Mouse (Mus musculus) limb, embryonic 15.5 days (tissue): ENCODE results near the gene Inhbe. TPM values are rescaled to one million over a fixed set of nuclear protein-coding genes. Genes with fewer than 3 reads are reported as not detected.
A peak's percentile ranks its signal among the peaks of the same experiment; 100 is the strongest.

Source experiments
- ATAC-seq: fragments of 200-750 bp; cut with Nextera tagmentation; 2 replicates; pipeline ENCODE4 v1.8.0; 2017; ENCODE audit warnings: low read depth, moderate TSS enrichment; ENCODE audit not compliant: insufficient number of reproducible peaks, low FRiP score, low TSS enrichment
- H3K27ac ChIP-seq: fragments of 300-500 bp; sonication (generic); 2 replicates; pipeline ENCODE4 v1.5.1; 2015; ENCODE audit warnings: moderate library complexity, mild to moderate bottlenecking, inconsistent platforms
- H3K27me3 ChIP-seq: fragments of 300-500 bp; sonication (generic); 2 replicates; pipeline ENCODE4 v1.6.1; 2015; ENCODE audit warnings: inconsistent platforms
- H3K36me3 ChIP-seq: fragments of 300-500 bp; sonication (generic); 2 replicates; pipeline ENCODE4 v1.6.1; 2015; ENCODE audit warnings: inconsistent platforms
- H3K4me1 ChIP-seq: fragments of 300-500 bp; sonication (generic); 2 replicates; pipeline ENCODE4 v1.6.1; 2015; ENCODE audit warnings: inconsistent platforms
- H3K4me2 ChIP-seq: fragments of 300-500 bp; sonication (generic); 2 replicates; pipeline ENCODE4 v1.6.1; 2015; ENCODE audit warnings: mild to moderate bottlenecking, inconsistent platforms
- H3K4me3 ChIP-seq: fragments of 300-500 bp; sonication (generic); 2 replicates; pipeline ENCODE4 v1.5.1; 2015; ENCODE audit warnings: mild to moderate bottlenecking, inconsistent platforms
- H3K9ac ChIP-seq: fragments of 300-500 bp; sonication (generic); 2 replicates; pipeline ENCODE4 v1.6.1; 2015; ENCODE audit warnings: inconsistent platforms
- H3K9me3 ChIP-seq: fragments of 300-500 bp; sonication (generic); 2 replicates; pipeline ENCODE4 v1.6.1; 2016; ENCODE audit warnings: inconsistent platforms
- WGBS: fragments of 180-500 bp; shearing (Covaris S2); methylation state at CpG from one replicate; pipeline ENCODE4 v1.1.7; 2015; 5-methylcytosine and 5-hydroxymethylcytosine counted together
- polyA plus RNA-seq: library from polyadenylated mRNA; unstranded; fragments of >200 nt; fragmentation: Nextera tagmentation; extraction: Ambion mirVana; gene quantifications from 2 replicates; pipeline ENCODE4 v1.2.1, GENCODE M21; 2015

Gene Inhbe
- polyA plus RNA-seq, 1 experiment from 2014 or later: 0.03 TPM

DNA sequence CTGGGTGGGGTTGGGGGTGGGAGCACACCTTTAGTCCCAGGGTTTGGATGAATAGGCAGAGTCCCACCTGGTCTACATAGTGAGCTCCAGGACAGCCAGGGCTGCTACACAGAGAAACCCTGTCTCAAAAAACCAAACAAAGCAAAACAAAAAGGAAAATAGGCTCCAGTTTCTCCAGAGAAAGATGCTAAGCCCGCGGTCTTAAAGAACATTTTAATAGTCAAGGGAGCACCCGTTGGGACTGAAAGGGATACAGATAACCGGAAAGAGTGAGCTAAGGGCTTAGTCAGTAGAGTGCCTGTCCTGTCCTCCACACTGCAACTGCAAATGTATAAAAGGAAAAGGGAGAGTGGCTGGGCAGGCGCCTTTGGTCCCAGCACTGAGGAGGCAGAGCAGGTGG is 12.9 kb upstream of the Inhbe start:
- no peak overlapping the region for H3K27ac ChIP-seq
- no peaks in the 10 kb centered on the region for H3K4me1 ChIP-seq
- H3K9ac ChIP-seq: no peak overlapping the region
- no peaks in the 10 kb centered on the region for H3K36me3 ChIP-seq
- no peak overlapping the region for H3K4me2 ChIP-seq
- no peak for ATAC-seq
- H3K4me3 ChIP-seq: no peak overlapping the region
- no peaks in the 10 kb centered on the region for H3K9me3 ChIP-seq
- H3K27me3 ChIP-seq: no peaks in the 10 kb centered on the region
- 80% methylated on average over 5 of the region's 5 CpGs for WGBS

DNA sequence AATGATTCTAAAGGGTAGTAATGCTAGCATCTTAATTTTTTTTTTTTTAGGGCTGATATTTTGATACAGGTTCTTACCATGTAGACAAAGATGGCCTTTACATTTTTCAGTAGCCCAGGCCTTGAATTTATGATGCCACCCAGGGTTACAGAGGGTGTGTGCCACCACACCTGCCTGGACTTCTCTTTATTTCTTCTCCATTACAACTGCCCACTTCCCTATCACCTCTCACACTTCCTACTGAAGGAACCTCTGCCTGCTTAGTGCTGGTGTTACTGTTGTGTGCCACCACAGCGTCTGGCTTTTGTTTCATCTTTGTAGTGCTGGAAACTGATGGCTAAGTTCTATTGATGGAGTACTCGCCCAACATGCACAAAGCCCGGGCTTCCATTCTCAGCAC is 6.5 kb upstream of the Inhbe start:
- H3K4me3 ChIP-seq: no peak overlapping the region
- no peak overlapping the region for H3K4me2 ChIP-seq
- no peaks in the 10 kb centered on the region for H3K36me3 ChIP-seq
- no peaks in the 10 kb centered on the region for H3K27me3 ChIP-seq
- no peak overlapping the region for H3K9ac ChIP-seq
- no peaks in the 10 kb centered on the region for H3K9me3 ChIP-seq
- ATAC-seq: no peak
- WGBS: 76% methylated on average over 3 of the region's 3 CpGs
- H3K27ac ChIP-seq: no peak overlapping the region
- H3K4me1 ChIP-seq: no peaks in the 10 kb centered on the region

DNA sequence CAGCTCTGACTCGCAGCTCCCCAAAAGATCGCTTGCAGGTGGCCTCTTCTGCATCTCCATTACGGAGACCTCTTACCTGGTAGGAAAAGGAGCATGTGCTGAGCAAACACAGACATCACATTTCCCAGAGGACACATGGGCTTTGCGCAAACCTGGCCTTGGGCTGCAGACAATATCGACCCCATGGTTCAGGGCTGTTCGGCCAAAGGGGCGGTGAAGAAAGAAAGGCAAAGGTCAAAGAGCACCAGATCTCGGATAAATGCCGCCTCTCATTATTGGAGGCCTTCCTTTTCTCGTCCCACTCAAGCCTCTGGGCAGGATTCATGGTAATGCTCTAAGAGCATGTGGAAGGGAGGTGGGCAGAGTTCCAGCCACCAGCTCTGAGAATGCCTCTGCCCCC is 1.1 kb upstream of the Inhbe start:
- H3K4me3 ChIP-seq: no peak overlapping the region
- peaks cover 7% of the 10 kb centered on the region for H3K4me1 ChIP-seq
- H3K27me3 ChIP-seq: no peaks in the 10 kb centered on the region
- no peak overlapping the region for H3K9ac ChIP-seq
- H3K27ac ChIP-seq: no peak overlapping the region
- H3K9me3 ChIP-seq: no peaks in the 10 kb centered on the region
- no peaks in the 10 kb centered on the region for H3K36me3 ChIP-seq
- ATAC-seq: no peak
- H3K4me2 ChIP-seq: no peak overlapping the region
- 74% methylated on average over 10 of the region's 10 CpGs for WGBS

DNA sequence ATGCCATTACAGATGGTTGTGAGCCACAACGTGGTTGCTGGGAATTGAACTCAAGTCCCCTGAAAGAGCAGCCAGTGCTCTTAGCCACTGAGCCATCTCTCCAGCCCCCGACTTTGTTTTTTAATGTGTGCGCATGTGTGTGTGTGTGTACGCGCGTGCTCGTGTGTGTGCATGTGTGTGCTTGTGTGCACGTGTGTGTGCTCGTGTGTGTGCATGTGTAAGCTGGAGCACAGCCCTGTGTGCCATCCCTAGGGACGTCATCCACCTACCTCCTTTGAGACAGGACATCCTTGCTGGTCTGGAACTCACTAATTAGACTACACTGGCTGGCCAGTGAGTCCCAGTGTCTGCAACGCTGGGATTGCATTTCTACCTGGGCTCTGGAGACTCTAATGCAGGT is 1.4 kb downstream of the Inhbe start:
- H3K4me3 ChIP-seq: no peak overlapping the region
- no peak overlapping the region for H3K4me2 ChIP-seq
- WGBS: 89% methylated on average over 11 of the region's 11 CpGs
- H3K36me3 ChIP-seq: no peaks in the 10 kb centered on the region
- no peaks in the 10 kb centered on the region for H3K27me3 ChIP-seq
- ATAC-seq: no peak
- H3K9me3 ChIP-seq: no peaks in the 10 kb centered on the region
- peaks cover 7% of the 10 kb centered on the region for H3K4me1 ChIP-seq
- H3K27ac ChIP-seq: no peak overlapping the region
- H3K9ac ChIP-seq: no peak overlapping the region

DNA sequence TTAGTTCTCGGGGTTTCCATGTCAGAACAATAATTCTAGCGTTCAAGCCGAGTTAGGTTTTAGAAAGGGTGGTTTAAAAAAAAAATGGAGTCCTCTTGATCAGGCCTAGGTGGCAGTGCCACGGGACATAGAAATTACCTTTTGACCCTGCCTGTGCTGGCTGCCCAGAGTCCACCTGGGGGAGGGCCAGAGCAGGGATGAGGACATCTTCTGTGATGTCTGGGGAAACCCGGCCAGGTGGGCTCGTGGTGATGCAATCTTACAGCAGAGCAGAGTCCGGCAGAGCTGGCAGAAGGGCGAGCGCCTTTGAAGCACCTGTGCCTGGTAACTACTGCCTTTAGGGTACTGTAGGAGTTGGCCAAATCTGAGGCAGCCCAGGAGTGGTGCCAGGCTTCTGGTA is 2.0 kb downstream of the Inhbe start:
- H3K36me3 ChIP-seq: no peaks in the 10 kb centered on the region
- H3K27me3 ChIP-seq: no peaks in the 10 kb centered on the region
- ATAC-seq: no peak
- peaks cover 7% of the 10 kb centered on the region for H3K4me1 ChIP-seq
- no peaks in the 10 kb centered on the region for H3K9me3 ChIP-seq
- 64% methylated on average over 9 of the region's 9 CpGs for WGBS
- no peak overlapping the region for H3K4me2 ChIP-seq
- H3K4me3 ChIP-seq: no peak overlapping the region
- H3K9ac ChIP-seq: no peak overlapping the region
- H3K27ac ChIP-seq: no peak overlapping the region

DNA sequence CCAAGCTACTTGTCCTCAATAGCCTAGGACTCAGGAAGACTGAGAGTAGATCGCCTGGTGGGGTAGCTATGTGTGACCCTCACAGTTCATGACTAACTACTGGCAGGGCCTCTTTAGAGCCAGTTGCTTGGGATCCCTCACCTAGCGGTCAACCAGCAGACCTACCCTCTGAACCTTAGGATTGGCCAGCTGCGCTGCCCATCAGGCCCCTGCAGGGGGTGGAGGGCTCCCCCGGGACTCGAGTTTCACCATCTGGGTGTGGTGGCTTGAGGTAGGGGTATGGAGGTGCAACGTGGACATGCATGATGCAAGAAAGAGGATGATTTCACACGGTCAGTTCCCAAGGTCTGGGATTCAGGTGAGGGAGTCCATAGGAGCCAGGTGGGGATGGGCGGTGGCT is 2.5 kb downstream of the Inhbe start:
- WGBS: 61% methylated on average over 8 of the region's 8 CpGs
- H3K27me3 ChIP-seq: no peaks in the 10 kb centered on the region
- peaks cover 7% of the 10 kb centered on the region for H3K4me1 ChIP-seq
- no peak overlapping the region for H3K4me3 ChIP-seq
- H3K9me3 ChIP-seq: no peaks in the 10 kb centered on the region
- no peak overlapping the region for H3K27ac ChIP-seq
- no peak for ATAC-seq
- H3K9ac ChIP-seq: no peak overlapping the region
- no peak overlapping the region for H3K4me2 ChIP-seq
- no peaks in the 10 kb centered on the region for H3K36me3 ChIP-seq

DNA sequence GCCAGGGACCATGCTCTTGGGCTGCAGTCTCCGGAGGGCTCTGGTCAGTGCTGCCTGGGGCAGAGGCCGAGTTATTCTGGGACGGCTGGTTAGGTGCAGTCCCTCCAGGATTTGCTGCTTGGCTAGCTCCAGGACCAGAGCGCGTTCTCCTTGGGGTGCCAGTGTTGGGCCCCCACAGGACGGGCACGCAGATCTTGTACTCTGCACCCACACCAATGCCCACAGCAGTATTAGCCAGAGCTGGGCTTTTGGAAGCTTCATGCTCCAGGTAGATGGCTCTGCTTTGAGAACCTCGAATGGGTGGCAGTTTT is 3.0 kb downstream of the Inhbe start:
- no peak for ATAC-seq
- Histone ChIP-seq H3K9ac (no peak overlapping the region), H3K9me3 (no peaks in the 10 kb centered on the region), H3K4me3 (no peak overlapping the region), H3K27ac (no peak overlapping the region), H3K4me2 (peak overlapping the region; percentile 48), H3K4me1 (peaks cover 7% of the 10 kb centered on the region), H3K36me3 (no peaks in the 10 kb centered on the region), H3K27me3 (no peaks in the 10 kb centered on the region)
- 83% methylated on average over 8 of the region's 8 CpGs for WGBS

DNA sequence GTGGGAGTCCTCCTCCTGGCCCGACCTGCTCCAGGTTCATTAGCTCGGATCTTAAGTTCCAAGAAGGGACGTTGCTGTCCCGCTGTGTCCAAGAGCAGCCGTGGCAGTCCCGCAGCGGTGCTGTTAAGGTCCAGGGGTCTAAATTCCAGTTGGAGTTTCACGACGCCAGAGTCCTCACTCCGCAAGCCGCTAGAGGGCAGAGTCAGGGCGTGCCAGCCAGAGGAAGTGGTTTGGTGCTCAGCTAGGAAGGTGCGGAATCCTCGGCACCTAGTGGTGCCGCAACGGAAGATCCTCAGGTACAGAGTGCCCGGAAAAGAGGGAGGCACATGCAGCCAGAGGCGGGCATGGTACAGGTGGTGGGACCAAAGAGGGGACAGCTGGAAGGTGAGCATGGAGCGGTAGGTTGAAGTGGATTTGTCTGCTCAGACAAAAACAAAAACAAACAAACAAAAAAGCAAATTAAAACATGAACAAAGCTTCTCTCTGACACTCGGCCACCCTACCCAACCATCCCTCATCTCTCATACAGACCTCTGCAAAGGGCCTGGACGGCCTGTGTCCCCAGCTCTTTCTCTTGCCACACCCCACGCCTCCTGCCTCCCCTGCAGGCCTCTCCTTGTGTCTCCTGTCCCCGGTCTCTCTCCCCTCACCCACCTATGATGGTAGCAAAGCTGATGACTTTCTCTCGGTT is 3.5 kb downstream of the Inhbe start:
- Histone ChIP-seq H3K36me3 (no peaks in the 10 kb centered on the region), H3K27ac (no peak overlapping the region), H3K9me3 (no peaks in the 10 kb centered on the region), H3K4me3 (peak overlapping the region; percentile 25), H3K9ac (no peak overlapping the region), H3K27me3 (no peaks in the 10 kb centered on the region), H3K4me2 (peak overlapping the region; percentile 48), H3K4me1 (peaks cover 7% of the 10 kb centered on the region)
- 13% methylated on average over 24 of the region's 24 CpGs for WGBS
- ATAC-seq: peak; percentile 55

DNA sequence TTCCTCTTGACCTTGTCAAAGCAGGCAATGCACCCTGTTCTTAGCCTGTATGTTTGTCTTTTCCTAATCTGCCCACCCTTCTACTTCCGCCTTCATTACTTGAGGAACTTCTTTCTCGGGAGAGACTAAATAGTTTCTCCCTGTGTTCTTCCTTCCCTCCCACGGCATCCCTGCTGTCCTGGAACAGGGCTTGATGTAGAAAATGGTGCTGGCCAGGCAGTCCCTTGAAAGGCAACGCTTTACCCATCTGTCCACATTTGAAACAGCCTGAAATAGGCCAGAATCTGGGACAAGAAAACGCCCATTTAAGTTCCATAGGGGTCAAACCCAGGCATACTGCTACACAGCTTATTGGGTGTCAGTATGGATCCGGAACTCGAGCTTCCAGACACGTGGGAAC is 4.4 kb downstream of the Inhbe start:
- Histone ChIP-seq H3K36me3 (no peaks in the 10 kb centered on the region), H3K4me2 (no peak overlapping the region), H3K9ac (no peak overlapping the region), H3K27ac (no peak overlapping the region), H3K9me3 (no peaks in the 10 kb centered on the region), H3K4me3 (no peak overlapping the region), H3K27me3 (no peaks in the 10 kb centered on the region), H3K4me1 (peaks cover 7% of the 10 kb centered on the region)
- WGBS: 77% methylated on average over 8 of the region's 8 CpGs
- no peak for ATAC-seq

DNA sequence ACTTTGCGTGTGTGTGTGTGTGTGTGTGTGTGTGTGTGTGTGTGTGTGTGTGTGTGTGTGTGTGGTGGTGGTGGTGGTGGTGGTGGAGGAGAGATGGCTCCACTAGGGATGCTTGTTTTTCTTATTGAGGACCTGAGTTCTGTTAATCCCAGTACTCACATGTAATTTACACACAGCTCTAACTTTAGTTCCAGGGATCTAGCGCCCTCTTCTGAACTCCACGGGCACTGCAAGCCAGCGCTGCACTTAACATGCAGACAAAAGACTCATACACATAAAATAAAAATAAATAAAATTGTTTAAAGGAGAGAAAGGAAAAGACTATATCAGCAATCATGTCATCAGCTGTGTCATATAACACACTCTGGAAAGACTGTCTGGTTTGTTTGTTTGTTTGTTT is 5.3 kb downstream of the Inhbe start:
- no peak overlapping the region for H3K4me3 ChIP-seq
- H3K27me3 ChIP-seq: no peaks in the 10 kb centered on the region
- no peak overlapping the region for H3K27ac ChIP-seq
- no peak overlapping the region for H3K9ac ChIP-seq
- no peak for ATAC-seq
- peaks cover 7% of the 10 kb centered on the region for H3K4me1 ChIP-seq
- no peaks in the 10 kb centered on the region for H3K9me3 ChIP-seq
- 60% methylated on average over 4 of the region's 4 CpGs for WGBS
- no peaks in the 10 kb centered on the region for H3K36me3 ChIP-seq
- H3K4me2 ChIP-seq: no peak overlapping the region

DNA sequence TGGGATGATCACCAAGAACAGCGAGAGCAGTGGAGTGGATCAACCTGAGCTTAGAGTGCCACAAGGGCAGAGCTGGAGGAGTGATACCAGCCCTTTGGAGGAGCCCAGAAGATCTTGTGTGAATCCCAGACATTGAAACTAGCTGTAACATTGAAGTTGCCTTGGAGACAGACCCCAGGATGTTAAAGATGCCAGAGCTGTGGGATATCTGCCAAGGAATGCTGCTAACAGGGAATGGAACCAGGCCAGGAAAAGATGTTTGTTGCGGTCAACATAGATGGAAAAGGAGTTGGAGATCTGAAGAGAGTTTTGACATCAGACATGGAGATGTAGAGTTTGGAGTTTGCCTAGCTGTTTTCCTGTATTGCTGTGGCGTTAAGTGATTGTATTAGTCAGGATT is 8.0 kb downstream of the Inhbe start:
- H3K27me3 ChIP-seq: no peaks in the 10 kb centered on the region
- no peak overlapping the region for H3K27ac ChIP-seq
- H3K4me3 ChIP-seq: no peak overlapping the region
- H3K9ac ChIP-seq: no peak overlapping the region
- WGBS: 73% methylated on average over 3 of the region's 3 CpGs
- peaks cover 15% of the 10 kb centered on the region for H3K4me1 ChIP-seq
- no peak overlapping the region for H3K4me2 ChIP-seq
- no peaks in the 10 kb centered on the region for H3K9me3 ChIP-seq
- no peak for ATAC-seq
- H3K36me3 ChIP-seq: no peaks in the 10 kb centered on the region

DNA sequence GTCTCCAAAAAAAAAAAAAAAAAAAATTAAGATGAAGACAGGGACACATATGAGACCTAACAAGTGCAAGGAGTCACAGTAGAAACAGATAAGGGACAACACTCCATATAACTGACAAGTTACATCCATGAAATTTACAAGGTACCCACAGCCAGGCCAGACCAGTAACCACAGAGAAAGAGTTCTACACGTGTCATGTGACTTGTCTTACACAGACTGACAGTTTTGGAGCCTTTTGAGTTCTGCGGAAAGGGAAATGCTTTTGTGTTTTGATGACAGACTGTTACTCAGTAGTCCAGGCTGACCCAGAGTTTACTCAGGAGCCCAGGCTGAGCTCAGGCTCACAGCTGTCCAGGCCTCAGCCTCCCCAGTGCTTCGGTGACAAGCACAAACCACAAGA is 11.2 kb downstream of the Inhbe start:
- no peak overlapping the region for H3K4me3 ChIP-seq
- no peaks in the 10 kb centered on the region; the same call in 1 of the 2 replicates for H3K36me3 ChIP-seq
- WGBS: 68% methylated on average over 3 of the region's 3 CpGs
- H3K4me1 ChIP-seq: peaks cover 33% of the 10 kb centered on the region
- no peak overlapping the region for H3K9ac ChIP-seq
- ATAC-seq: no peak
- no peaks in the 10 kb centered on the region for H3K9me3 ChIP-seq
- H3K27me3 ChIP-seq: peaks cover 6% of the 10 kb centered on the region; the same call in 1 of the 2 replicates
- no peak overlapping the region for H3K27ac ChIP-seq
- H3K4me2 ChIP-seq: no peak overlapping the region
